In the genomic region with DNA sequence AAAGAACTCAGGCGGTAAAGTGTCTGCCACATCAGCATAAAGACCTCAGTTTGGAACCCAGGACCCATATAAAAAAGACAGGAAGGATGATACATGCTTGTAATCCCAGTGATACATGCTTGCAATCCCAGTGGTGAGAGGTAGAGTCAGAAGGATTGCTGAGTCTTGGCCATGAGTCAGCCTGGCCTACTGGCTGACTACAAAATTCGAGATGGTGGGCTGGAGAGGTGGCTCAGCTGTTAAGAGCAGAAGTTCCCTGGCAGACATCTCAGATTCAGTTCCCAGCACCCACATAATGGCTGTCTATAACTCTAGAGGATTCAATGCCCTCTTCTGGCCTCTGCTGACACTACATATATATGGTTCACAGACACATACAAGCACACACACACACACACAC, we compare ENCODE assay signal across 22 mouse cellular contexts. TPM values are rescaled to one million over a fixed set of nuclear protein-coding genes. Genes with fewer than 3 reads are reported as not detected.
"Had no signal": no experiment of that assay in that cellular context is flagged by ENCODE, and none has a peak within 500 bp of the region (broad histone marks: within the 10 kb centered on the region; RNA-seq: fewer than 3 reads in every experiment).

No protein-coding gene starts in this region.

- DNase-seq: heart, postnatal 10 days; heart, postnatal 14 days; heart, postnatal 36 days; heart, postnatal 4 days; kidney, adult 11 months; kidney, adult 18-20 months; kidney, adult 2 months; kidney, adult 8-10 months; kidney, adult 9 months; kidney, postnatal 10 days; kidney, postnatal 14 days; kidney, postnatal 25 days; kidney, postnatal 36 days; kidney, postnatal 4 days; layer of hippocampus, adult 9-11 months; layer of hippocampus, postnatal 36 days had no signal

- ATAC-seq: hindbrain, embryonic 16.5 days; hindbrain, postnatal 0 days; inflammation-experienced regulatory T-cells, adult 6 months; intestine, embryonic 15.5 days; intestine, embryonic 16.5 days; intestine, postnatal 0 days had no signal

RNA-seq across cellular contexts. Expression of gene Nos1ap, which starts 5.7 kb away (rescaled TPM):
- polyA plus RNA-seq: inflammation-experienced regulatory T-cells, adult 6 months had no signal
